Mouse (Mus musculus): ENCODE results near the gene Klf9.
"Not testable (repeated sequence)": the region's sequence is repeated elsewhere in the genome, so short reads cannot be mapped to it uniquely, and the experiment has no call there.

The Klf9 gene

GRCm38 (mm10) chr19:23141391-23142281 lies 610 bp downstream of the Klf9 start:
- DNase-seq (ENCODE audit: low read depth, low spot score), result no peak

- no peak for DNase-seq (ENCODE audit: low read depth, low spot score)
These were observed 1.5 kb downstream of the Klf9 start for GRCm38 (mm10) chr19:23142427-23143073.

- DNase-seq (ENCODE audit: low read depth, low spot score), result no peak
These were observed 2.0 kb downstream of the Klf9 start for GRCm38 (mm10) chr19:23143074-23143445.

- no peak for DNase-seq (ENCODE audit: low read depth, low spot score)
These were observed 2.5 kb downstream of the Klf9 start for GRCm38 (mm10) chr19:23143541-23143940.

- no peak for DNase-seq (ENCODE audit: low read depth, low spot score)
These were observed 3.0 kb downstream of the Klf9 start for GRCm38 (mm10) chr19:23144031-23144430.

- no peak for DNase-seq (ENCODE audit: low read depth, low spot score)
These were observed 4.1 kb downstream of the Klf9 start for GRCm38 (mm10) chr19:23145146-23145545.

- DNase-seq (ENCODE audit: low read depth, low spot score), result not testable (repeated sequence)
These were observed 4.5 kb downstream of the Klf9 start for GRCm38 (mm10) chr19:23145575-23145974.

GRCm38 (mm10) chr19:23146409-23146861 lies 5.4 kb downstream of the Klf9 start:
- no peak for DNase-seq (ENCODE audit: low read depth, low spot score)

- no peak for DNase-seq (ENCODE audit: low read depth, low spot score)
These were observed 6.3 kb downstream of the Klf9 start for GRCm38 (mm10) chr19:23147026-23147966.

- DNase-seq (ENCODE audit: low read depth, low spot score), result no peak
These were observed 8.7 kb downstream of the Klf9 start for GRCm38 (mm10) chr19:23149465-23150410.

- no peak for DNase-seq (ENCODE audit: low read depth, low spot score)
These were observed 9.7 kb downstream of the Klf9 start for GRCm38 (mm10) chr19:23150556-23151265.

- DNase-seq (ENCODE audit: low read depth, low spot score), result no peak
These were observed 10.6 kb downstream of the Klf9 start for GRCm38 (mm10) chr19:23151651-23152070.

GRCm38 (mm10) chr19:23152201-23152640 lies 11.2 kb downstream of the Klf9 start:
- no peak for DNase-seq (ENCODE audit: low read depth, low spot score)

- DNase-seq (ENCODE audit: low read depth, low spot score), result no peak
These were observed 12.0 kb downstream of the Klf9 start for GRCm38 (mm10) chr19:23152771-23153605.

GRCm38 (mm10) chr19:23153606-23154127 lies 12.6 kb downstream of the Klf9 start:
- no peak for DNase-seq (ENCODE audit: low read depth, low spot score)

- DNase-seq (ENCODE audit: low read depth, low spot score), result no peak
These were observed 18.9 kb downstream of the Klf9 start for GRCm38 (mm10) chr19:23159780-23160395.

- no peak for DNase-seq (ENCODE audit: low read depth, low spot score)
These were observed 21.4 kb downstream of the Klf9 start for GRCm38 (mm10) chr19:23162387-23162809.

GRCm38 (mm10) chr19:23162877-23163276 lies 21.9 kb downstream of the Klf9 start:
- DNase-seq (ENCODE audit: low read depth, low spot score), result no peak
